Mouse (Mus musculus) layer of hippocampus, postnatal 14 days (tissue): Measurements from ENCODE around the gene Igfbp5. TPM values are rescaled to one million over a fixed set of nuclear protein-coding genes. Genes with fewer than 3 reads are reported as not detected.

Source experiments
- DNase-seq, 2 experiments: peaks; one replicate each; pipeline ENCODE4 v3.0.0; 2021 to 2022; ENCODE audit warnings: low spot score in 2 of 2, mixed read lengths in 1 of 2
- total RNA-seq, 2 experiments: library from RNA; stranded (reverse); gene quantifications; 2 replicates each; pipeline ENCODE4 v1.2.3; 2021

The Igfbp5 gene
- total RNA-seq, 2 experiments from 2014 or later: 61.5 to 66.8 TPM

DNA sequence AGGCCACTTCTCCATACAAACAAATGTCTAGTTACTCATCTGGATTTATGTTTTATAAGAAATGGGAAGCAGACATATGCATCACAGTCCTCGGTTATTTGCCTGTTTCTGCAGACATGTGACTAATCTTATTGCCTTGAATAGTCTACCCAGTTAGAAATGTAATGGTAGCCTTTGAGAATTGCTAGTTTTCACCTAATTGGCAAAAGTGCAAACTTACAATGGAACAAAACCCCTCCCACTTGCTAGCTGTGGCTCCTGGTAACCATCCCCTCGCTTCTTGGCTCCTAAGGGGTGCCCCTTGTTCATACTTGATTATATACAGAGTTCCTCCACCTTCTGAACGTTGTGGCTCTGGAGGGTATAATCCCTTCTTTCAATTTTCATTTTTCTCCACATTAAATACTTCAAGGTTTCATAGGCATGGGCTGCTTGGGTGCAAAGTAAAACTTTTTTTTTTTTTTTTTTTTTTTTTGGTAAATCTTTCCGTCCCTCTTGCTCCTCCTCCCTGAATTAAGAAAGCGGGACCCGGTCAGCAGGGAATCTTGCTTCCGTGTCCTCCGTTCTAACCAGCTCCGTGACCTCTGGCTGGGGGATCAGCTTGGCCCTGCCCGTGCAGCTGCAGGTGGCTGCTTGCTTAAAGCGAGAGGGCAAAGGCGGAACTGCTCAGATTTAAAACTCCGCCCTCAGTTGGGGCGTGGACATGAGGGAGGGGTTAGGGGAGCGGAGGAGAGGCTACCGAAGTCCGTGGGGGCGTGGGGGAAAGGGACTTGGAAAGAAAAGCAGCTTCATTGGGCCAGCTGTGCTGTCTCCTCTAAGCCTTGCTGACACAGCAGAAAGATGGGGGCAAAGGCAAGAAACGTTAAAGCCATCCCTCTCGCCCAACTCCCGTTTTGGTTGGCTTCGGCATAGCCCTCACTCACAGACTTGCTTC is 4.7 kb downstream of the Igfbp5 start:
- DNase-seq: peak in 1 of 2 experiments; percentile 39

GRCm38 (mm10) chr1:72869275-72869674 is 5.4 kb downstream of the Igfbp5 start:
- DNase-seq: no peak

- DNase-seq: no peak
These were observed 6.1 kb downstream of the Igfbp5 start for GRCm38 (mm10) chr1:72868429-72869215.

DNA sequence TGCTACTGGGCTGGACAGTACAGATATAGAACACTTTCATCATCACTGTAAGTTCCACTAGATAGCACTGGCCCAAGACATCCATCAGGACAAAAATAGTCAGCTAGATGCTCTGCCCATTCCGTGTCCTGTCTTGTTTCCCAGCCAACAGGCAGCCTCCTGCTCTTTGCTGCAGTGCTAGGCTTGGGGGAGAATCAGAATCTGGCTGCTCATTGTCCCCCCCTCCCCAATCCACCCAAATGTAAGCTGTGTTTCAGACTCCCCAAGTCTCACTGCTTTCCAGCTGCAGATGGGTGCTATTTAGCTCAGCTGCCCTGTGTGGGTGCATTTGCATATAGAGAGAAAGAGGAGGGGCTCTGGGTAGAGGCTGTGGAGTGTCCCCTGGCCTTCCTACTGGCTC is 7.3 kb downstream of the Igfbp5 start:
- DNase-seq: no peak

GRCm38 (mm10) chr1:72866417-72866816 is 8.3 kb downstream of the Igfbp5 start:
- no peak for DNase-seq

- peak; percentile 76 to 86 for DNase-seq
These were observed 8.8 kb downstream of the Igfbp5 start for GRCm38 (mm10) chr1:72865900-72866299.

DNA sequence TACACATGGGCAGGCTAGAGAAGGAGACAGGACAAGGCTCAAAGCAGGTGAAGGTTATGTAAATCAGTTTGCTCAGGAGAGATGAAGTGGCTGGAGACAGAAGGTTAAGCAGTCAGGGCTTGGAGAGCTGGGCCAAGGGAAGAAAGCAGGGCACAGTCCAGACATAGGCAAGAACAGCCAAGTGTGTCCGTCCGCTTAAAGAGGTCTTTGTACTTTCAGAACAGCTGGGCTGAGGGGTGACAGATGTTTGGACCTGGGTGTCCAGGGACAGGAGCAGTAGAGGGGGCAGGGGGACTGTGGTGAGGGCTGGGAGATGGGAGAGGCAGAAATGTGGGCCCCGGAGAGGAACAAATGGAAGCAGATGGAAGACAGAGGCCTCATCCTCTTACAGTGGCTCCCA is 10.4 kb downstream of the Igfbp5 start:
- DNase-seq: no peak

- no peak for DNase-seq
These were observed 11.0 kb downstream of the Igfbp5 start for GRCm38 (mm10) chr1:72863692-72864091.

GRCm38 (mm10) chr1:72862248-72862647 is 12.4 kb downstream of the Igfbp5 start:
- DNase-seq: no peak

- no peak for DNase-seq
These were observed 13.0 kb downstream of the Igfbp5 start for GRCm38 (mm10) chr1:72861702-72862101.

DNA sequence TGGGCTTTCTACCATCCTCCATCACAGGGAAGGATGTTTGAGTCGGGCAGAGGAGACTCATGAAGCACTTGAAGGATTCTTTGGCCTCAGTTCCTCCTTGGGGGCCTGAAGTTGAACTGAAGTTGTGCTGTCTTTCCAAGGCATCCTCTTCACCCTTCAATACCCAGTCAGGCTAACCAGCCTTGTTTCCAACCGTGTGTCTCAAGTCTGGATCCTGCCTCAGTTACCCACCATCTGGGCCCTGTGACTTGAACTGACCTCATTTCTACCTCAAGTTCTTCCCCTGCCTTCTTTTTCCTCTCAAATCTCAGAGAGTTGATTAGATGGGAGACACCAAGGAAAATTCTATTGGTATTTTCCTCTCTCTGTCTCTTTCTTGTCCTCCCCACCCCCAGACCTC is 14.2 kb downstream of the Igfbp5 start:
- no peak for DNase-seq

GRCm38 (mm10) chr1:72859963-72860362 is 14.7 kb downstream of the Igfbp5 start:
- no peak for DNase-seq

GRCm38 (mm10) chr1:72858874-72859273 is 15.8 kb downstream of the Igfbp5 start:
- DNase-seq: no peak

DNA sequence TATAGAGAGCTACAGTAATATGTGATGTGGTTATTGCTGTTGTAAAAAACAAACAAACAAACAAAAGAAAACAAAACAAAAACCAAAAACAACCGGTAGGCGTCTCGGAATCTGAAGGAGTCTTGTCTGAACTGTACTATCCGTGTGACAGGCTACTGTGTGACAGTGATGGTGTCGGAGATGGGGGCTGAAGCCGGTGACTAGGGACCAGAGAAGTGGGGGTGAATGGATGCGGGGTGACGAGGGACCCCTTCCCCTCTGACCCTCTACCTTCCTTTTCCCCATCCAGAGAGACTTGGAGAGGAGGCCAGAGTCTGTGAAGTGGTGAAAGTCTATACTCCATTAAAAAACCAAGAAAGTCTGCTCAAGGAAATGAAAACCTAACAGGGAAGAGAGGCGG is 16.4 kb downstream of the Igfbp5 start:
- no peak for DNase-seq

GRCm38 (mm10) chr1:72857631-72858030 is 17.1 kb downstream of the Igfbp5 start:
- DNase-seq: no peak

- DNase-seq: no peak
These were observed 17.5 kb downstream of the Igfbp5 start for GRCm38 (mm10) chr1:72857142-72857541.

- DNase-seq: no peak
These were observed 18.3 kb downstream of the Igfbp5 start for GRCm38 (mm10) chr1:72856209-72856909.

- DNase-seq: no peak
These were observed 19.0 kb downstream of the Igfbp5 start for GRCm38 (mm10) chr1:72855729-72856128.

DNA sequence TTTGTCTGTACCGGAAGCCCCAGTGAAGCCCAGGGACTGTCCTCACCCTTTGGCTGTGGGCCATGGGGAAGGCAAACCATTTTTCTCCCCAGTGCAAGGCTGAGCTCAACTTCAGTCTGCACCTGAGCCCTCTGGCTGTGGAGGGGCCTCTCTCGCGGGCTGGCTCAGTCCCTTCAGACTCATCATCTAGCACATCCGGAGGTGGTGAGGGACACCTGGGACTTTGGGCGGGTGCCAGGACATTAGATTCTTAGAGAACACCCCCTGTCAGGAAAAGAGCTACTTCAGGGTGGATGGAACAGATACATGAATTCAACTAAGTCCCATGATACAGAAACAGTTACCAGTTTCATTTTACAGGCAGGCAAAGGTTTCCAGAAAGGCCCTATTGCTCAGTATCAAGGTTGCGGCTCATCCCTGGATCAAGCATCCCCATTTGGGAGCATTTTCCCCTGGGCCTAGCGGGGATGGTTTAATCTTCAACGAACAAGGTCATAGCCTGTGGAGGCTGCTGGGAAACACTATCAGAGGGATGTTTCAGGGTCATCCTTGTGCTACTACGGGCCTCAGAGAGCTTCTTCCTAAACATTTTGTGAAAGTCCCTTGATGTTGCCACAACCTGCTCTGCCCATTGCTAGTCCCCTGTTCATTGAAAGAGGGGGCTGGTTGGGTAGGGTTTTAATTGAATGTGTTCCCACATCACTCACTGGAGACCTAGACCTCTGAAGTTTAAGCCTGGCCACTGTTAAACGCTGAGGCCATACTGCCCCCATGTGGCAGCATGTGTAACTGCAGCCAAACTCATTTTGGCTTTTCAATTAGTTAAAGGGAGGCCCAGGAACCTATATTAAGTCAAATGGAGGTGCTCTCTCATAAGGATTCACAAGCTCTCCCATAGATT is 20.1 kb downstream of the Igfbp5 start:
- DNase-seq: peak; percentile 56 to 60

DNA sequence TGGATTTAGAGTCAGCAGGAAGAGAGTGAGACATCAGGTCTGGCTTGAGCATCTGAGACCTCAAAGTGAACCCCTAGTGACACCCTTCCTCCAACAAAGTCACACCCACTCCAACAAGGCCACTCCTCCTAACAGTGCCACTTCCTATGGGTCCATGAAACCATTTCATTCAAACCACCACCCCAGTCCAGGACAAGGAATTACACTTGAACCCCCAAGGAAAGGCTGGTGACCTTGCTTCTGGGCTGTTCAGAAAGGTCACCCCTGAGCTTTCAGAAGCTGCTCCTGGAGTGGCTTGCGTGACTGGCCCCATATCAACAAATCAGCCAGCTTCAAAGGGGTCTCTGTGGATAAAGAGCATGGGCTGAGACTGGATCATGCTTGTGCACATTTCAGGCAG is 20.9 kb downstream of the Igfbp5 start:
- DNase-seq: no peak
